Mouse (Mus musculus) megakaryocyte, embryonic 14.5 days (primary cell): ENCODE measurements around the gene Anln.

Experiments
- FLI1 ChIP-seq: IDR thresholded peaks from 2 replicates; pipeline ENCODE4 v1.6.1; 2012; ENCODE audit warnings: low read length, inconsistent platforms, mixed read lengths
- GATA1 ChIP-seq: IDR thresholded peaks from 3 replicates; pipeline ENCODE4 v1.6.1; 2012; ENCODE audit warnings: mixed read lengths, low read length, inconsistent platforms, borderline replicate concordance

DNA sequence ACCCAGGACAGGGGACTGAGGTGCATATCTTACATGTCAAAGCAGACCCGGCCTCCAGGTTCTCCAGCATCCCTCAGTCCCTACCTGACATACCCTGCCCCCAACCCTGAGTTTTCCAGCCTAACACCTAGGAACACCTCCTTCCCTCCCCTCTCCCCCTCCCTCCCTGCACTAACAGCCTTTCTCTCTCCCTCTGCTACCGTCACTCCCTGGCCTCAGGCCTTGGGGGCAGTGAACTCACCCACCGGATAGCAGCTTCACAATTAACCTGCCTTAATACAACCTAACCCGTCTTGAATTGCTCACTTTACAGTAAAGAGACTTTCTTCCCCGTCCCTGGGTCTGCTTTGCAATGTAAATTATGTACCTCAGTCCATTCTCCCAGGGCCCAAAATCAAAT is 35.1 kb downstream of the Anln start:
- TF ChIP-seq GATA1 (no peak), FLI1 (no peak)
